Mouse (Mus musculus): ENCODE data around the gene Cs.

The Cs gene

GRCm38 (mm10) chr10:128403931-128404330 lies 66.4 kb downstream of the Cs start:
- DNase-seq (ENCODE audit: low spot score in 2 of 2): no peak

DNA sequence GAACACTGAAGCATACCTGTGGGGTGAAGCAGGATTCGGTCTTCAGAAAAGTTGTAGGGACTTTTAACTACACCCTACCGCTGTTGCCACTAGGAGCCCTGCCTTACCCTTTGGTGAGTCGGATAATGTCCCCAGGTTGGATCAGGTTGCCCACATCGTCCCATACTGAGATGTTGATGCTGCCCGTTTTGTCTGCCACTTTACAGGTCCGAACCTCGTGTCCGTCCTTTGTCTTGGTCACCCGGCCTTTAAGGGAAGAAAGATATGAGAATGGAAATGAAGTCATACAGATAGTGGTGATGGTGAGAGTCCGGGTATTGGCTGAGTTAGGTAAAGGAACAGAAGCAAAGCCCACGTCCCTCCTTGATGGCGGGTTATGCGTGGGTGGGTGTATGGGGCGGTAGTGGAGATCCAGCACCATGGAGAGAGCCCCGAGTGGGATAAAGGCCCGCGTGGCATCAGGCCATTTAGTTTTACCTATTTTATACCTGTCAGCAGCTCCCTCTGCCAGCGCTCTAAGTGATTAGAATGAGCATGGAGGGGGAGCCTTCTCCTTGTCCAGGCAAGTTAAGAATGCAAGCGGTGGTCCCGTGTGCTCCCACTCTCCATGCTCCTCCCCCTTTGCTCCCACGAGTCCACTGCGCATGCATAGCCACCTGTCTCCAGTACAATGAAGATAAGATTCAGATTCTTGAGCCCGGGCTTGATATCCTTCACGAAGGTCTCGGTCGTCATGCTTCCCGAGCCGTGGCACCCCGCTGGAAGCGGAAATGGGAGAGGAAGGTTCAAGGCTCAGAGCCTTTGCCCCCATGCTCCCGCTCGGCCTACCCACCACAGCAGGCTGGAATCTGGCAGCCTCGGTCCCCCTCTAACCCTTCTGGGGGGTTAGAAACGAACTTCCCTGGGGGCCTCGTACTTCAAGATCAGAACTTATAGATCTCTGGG lies 71.3 kb downstream of the Cs start:
- peak in 1 of 2 experiments; percentile 48 for DNase-seq (ENCODE audit: low spot score in 2 of 2)

- DNase-seq (ENCODE audit: low spot score in 2 of 2): peak; percentile 96 to 98
These were observed 72.4 kb downstream of the Cs start for GRCm38 (mm10) chr10:128409692-128410559.

- DNase-seq (ENCODE audit: low spot score in 2 of 2): no peak
These were observed 73.0 kb downstream of the Cs start for GRCm38 (mm10) chr10:128410560-128410845.

GRCm38 (mm10) chr10:128411211-128412054 lies 73.9 kb downstream of the Cs start, which contains the start of the genes Nabp2 and Rnf41:
TSS of gene Nabp2 (minus strand) at chr10:128411492.
TSS of gene Rnf41 (plus strand) at chr10:128411657.
- peak; percentile 97 for DNase-seq (ENCODE audit: low spot score in 2 of 2)

GRCm38 (mm10) chr10:128412055-128412381 lies 74.5 kb downstream of the Cs start:
- DNase-seq (ENCODE audit: low spot score in 2 of 2): peak; percentile 45 to 48

All from spleen, postnatal 10 days (tissue).